Mouse (Mus musculus) embryonic fibroblast, embryonic 13.5 days (primary cell): ENCODE measurements around the gene Sf3b4.

Experiments
- CTCF ChIP-seq: IDR thresholded peaks from 2 replicates; pipeline ENCODE4 v1.5.1; 2011; ENCODE audit warnings: mild to moderate bottlenecking, control low read depth, low read length, moderate library complexity, borderline replicate concordance; ENCODE audit not compliant: insufficient read depth
- POLR2A ChIP-seq: IDR thresholded peaks from 2 replicates; pipeline ENCODE4 v1.6.1; 2011; ENCODE audit warnings: low read depth, mild to moderate bottlenecking, control low read depth, low read length, moderate library complexity

- no peak for TF ChIP-seq POLR2A
- TF ChIP-seq CTCF, result no peak
Measured at GRCm38 (mm10) chr3:96194966-96195365, 22.8 kb downstream of the Sf3b4 start.
